Mouse (Mus musculus) testis, adult 2 months (tissue): ENCODE measurements around the gene Coq2. TPM values are rescaled to one million over a fixed set of nuclear protein-coding genes. Genes with fewer than 3 reads are reported as not detected.

Experiments
- H3K27ac ChIP-seq: fragments of 200-500 bp; 2 replicates; pipeline ENCODE4 v1.5.1; 2012; ENCODE audit warnings: low read depth, low read length; ENCODE audit not compliant: control insufficient read depth, insufficient read depth
- H3K27me3 ChIP-seq: fragments of 200-500 bp; 2 replicates; pipeline ENCODE4 v1.6.1; 2012; ENCODE audit warnings: mild to moderate bottlenecking, low read length, moderate library complexity; ENCODE audit not compliant: control insufficient read depth, insufficient read depth
- H3K36me3 ChIP-seq: fragments of 200-500 bp; 2 replicates; pipeline ENCODE4 v1.6.1; 2012; ENCODE audit warnings: mild to moderate bottlenecking, low read length; ENCODE audit not compliant: control insufficient read depth, insufficient read depth
- H3K4me1 ChIP-seq: fragments of 200-500 bp; 2 replicates; pipeline ENCODE4 v1.6.1; 2012; ENCODE audit warnings: low read length; ENCODE audit not compliant: control insufficient read depth, insufficient read depth
- H3K4me3 ChIP-seq: fragments of 200-500 bp; 2 replicates; pipeline ENCODE4 v1.5.1; 2012; ENCODE audit warnings: low read depth, mild to moderate bottlenecking, low read length, moderate library complexity, mixed read lengths; ENCODE audit not compliant: control insufficient read depth
- CTCF ChIP-seq: fragments of 200-500 bp; IDR thresholded peaks from 2 replicates; pipeline ENCODE4 v1.5.1; 2012; ENCODE audit warnings: low read depth, mild to moderate bottlenecking, inconsistent platforms, low read length, moderate library complexity; ENCODE audit not compliant: control insufficient read depth, insufficient read depth, insufficient replicate concordance
- POLR2A ChIP-seq: fragments of 200-500 bp; IDR thresholded peaks from 2 replicates; pipeline ENCODE4 v1.6.1; 2012; ENCODE audit warnings: low read depth, mild to moderate bottlenecking, inconsistent platforms, low read length, moderate library complexity; ENCODE audit not compliant: control insufficient read depth
- polyA plus RNA-seq: library from polyadenylated mRNA; depleted of rRNA; stranded (reverse); fragments of >200 nt; gene quantifications from 2 replicates; pipeline ENCODE4 v1.2.3, GENCODE M21; 2012

The Coq2 gene
- polyA plus RNA-seq, 1 experiment, result 21.4 TPM

- Histone ChIP-seq H3K36me3 (no peaks in the 10 kb centered on the region), H3K4me1 (no peaks in the 10 kb centered on the region), H3K27me3 (no peaks in the 10 kb centered on the region), H3K27ac (peak overlapping the region; percentile 27; the same call in 1 of the 2 replicates), H3K4me3 (no peak overlapping the region)
- TF ChIP-seq POLR2A (no peak), CTCF (no peak)
Measured at GRCm38 (mm10) chr5:100643991-100644535, 30.9 kb downstream of the Coq2 start.

GRCm38 (mm10) chr5:100643253-100643990 lies 31.5 kb downstream of the Coq2 start:
- Histone ChIP-seq H3K27me3 (no peaks in the 10 kb centered on the region), H3K36me3 (no peaks in the 10 kb centered on the region), H3K4me3 (no peak overlapping the region), H3K4me1 (no peaks in the 10 kb centered on the region), H3K27ac (no peak overlapping the region)
- TF ChIP-seq CTCF (no peak), POLR2A (no peak)

GRCm38 (mm10) chr5:100642316-100642715 lies 32.6 kb downstream of the Coq2 start:
- H3K36me3 ChIP-seq, result no peaks in the 10 kb centered on the region
- TF ChIP-seq POLR2A (no peak), CTCF (no peak)

GRCm38 (mm10) chr5:100638483-100638882 lies 36.5 kb downstream of the Coq2 start:
- H3K27ac ChIP-seq, result no peak overlapping the region
- H3K4me1 ChIP-seq, result no peaks in the 10 kb centered on the region
- no peak for TF ChIP-seq POLR2A
- no peak for TF ChIP-seq CTCF
- no peak overlapping the region for H3K4me3 ChIP-seq
- no peaks in the 10 kb centered on the region for H3K27me3 ChIP-seq
- no peaks in the 10 kb centered on the region for H3K36me3 ChIP-seq

More at GRCm38 (mm10) chr5:100642316-100642715, 32.6 kb downstream of the Coq2 start:
- no peak overlapping the region for H3K27ac ChIP-seq
- H3K4me3 ChIP-seq, result no peak overlapping the region
- no peaks in the 10 kb centered on the region for H3K27me3 ChIP-seq
- no peaks in the 10 kb centered on the region for H3K4me1 ChIP-seq

- TF ChIP-seq POLR2A (no peak), CTCF (no peak)
- Histone ChIP-seq H3K4me3 (no peak overlapping the region), H3K27ac (peak overlapping the region; percentile 47), H3K4me1 (no peaks in the 10 kb centered on the region), H3K36me3 (no peaks in the 10 kb centered on the region), H3K27me3 (no peaks in the 10 kb centered on the region)
Measured at GRCm38 (mm10) chr5:100636794-100637544, 38.0 kb downstream of the Coq2 start.

GRCm38 (mm10) chr5:100635908-100636307 lies 39.0 kb downstream of the Coq2 start:
- Histone ChIP-seq H3K4me1 (no peaks in the 10 kb centered on the region), H3K36me3 (no peaks in the 10 kb centered on the region), H3K27me3 (no peaks in the 10 kb centered on the region), H3K27ac (peak overlapping the region; percentile 17; the same call in 1 of the 2 replicates), H3K4me3 (no peak overlapping the region)
- TF ChIP-seq CTCF, result no peak

GRCm38 (mm10) chr5:100634885-100635478 lies 40.0 kb downstream of the Coq2 start:
- Histone ChIP-seq H3K27ac (no peak overlapping the region), H3K4me3 (no peak overlapping the region), H3K4me1 (no peaks in the 10 kb centered on the region), H3K36me3 (no peaks in the 10 kb centered on the region), H3K27me3 (no peaks in the 10 kb centered on the region)
- TF ChIP-seq POLR2A (no peak), CTCF (no peak)
